Mouse (Mus musculus): ENCODE data around the gene Lypla2. TPM values are rescaled to one million over a fixed set of nuclear protein-coding genes. Genes with fewer than 3 reads are reported as not detected.
A peak's percentile ranks its signal among the peaks of the same experiment; 100 is the strongest.

The Lypla2 gene
- polyA plus RNA-seq, 1 experiment from 2014 or later: 40.4 TPM

- Histone ChIP-seq H3K27me3 (no peaks in the 10 kb centered on the region), H3K4me2 (no peak overlapping the region), H3K9ac (no peak overlapping the region), H3K9me3 (replicated peaks) (no peaks in the 10 kb centered on the region), H3K36me3 (replicated peaks) (peaks cover 48% of the 10 kb centered on the region), H3K4me3 (replicated peaks) (no peak overlapping the region), H3K27ac (replicated peaks) (no peak overlapping the region), H3K4me1 (replicated peaks) (peaks cover 33% of the 10 kb centered on the region)
- no peak for ATAC-seq (ENCODE audit: insufficient read depth)
- WGBS (ENCODE audit: insufficient replicate concordance): 75% methylated on average over 8 of the region's 8 CpGs
These were observed 42.2 kb downstream of the Lypla2 start for GRCm38 (mm10) chr4:135930239-135930638.

GRCm38 (mm10) chr4:135929828-135930227 lies 42.6 kb downstream of the Lypla2 start:
- H3K9me3 ChIP-seq (replicated peaks): no peaks in the 10 kb centered on the region
- no peak for ATAC-seq (ENCODE audit: insufficient read depth)
- H3K4me3 ChIP-seq (replicated peaks): no peak overlapping the region
- H3K9ac ChIP-seq: no peak overlapping the region
- no peak overlapping the region for H3K4me2 ChIP-seq
- H3K27me3 ChIP-seq: no peaks in the 10 kb centered on the region
- 82% methylated on average over 9 of the region's 9 CpGs for WGBS (ENCODE audit: insufficient replicate concordance)
- H3K36me3 ChIP-seq (replicated peaks): peaks cover 48% of the 10 kb centered on the region
- H3K4me1 ChIP-seq (replicated peaks): peaks cover 29% of the 10 kb centered on the region
- H3K27ac ChIP-seq (replicated peaks): no peak overlapping the region

GRCm38 (mm10) chr4:135929405-135929804 lies 43.0 kb downstream of the Lypla2 start:
- H3K4me3 ChIP-seq (replicated peaks): no peak overlapping the region
- peaks cover 25% of the 10 kb centered on the region for H3K4me1 ChIP-seq (replicated peaks)
- peaks cover 51% of the 10 kb centered on the region for H3K36me3 ChIP-seq (replicated peaks)
- 76% methylated on average over 5 of the region's 5 CpGs for WGBS (ENCODE audit: insufficient replicate concordance)
- no peak overlapping the region for H3K4me2 ChIP-seq
- no peaks in the 10 kb centered on the region for H3K27me3 ChIP-seq
- H3K9ac ChIP-seq: no peak overlapping the region
- H3K27ac ChIP-seq (replicated peaks): no peak overlapping the region
- no peaks in the 10 kb centered on the region for H3K9me3 ChIP-seq (replicated peaks)
- ATAC-seq (ENCODE audit: insufficient read depth): no peak

- H3K4me1 ChIP-seq (replicated peaks): peaks cover 15% of the 10 kb centered on the region
- 84% methylated on average over 9 of the region's 9 CpGs for WGBS (ENCODE audit: insufficient replicate concordance)
- H3K36me3 ChIP-seq (replicated peaks): peaks cover 49% of the 10 kb centered on the region
- H3K27me3 ChIP-seq: no peaks in the 10 kb centered on the region
- ATAC-seq (ENCODE audit: insufficient read depth): no peak
- no peak overlapping the region for H3K4me2 ChIP-seq
- H3K27ac ChIP-seq (replicated peaks): no peak overlapping the region
- H3K9ac ChIP-seq: no peak overlapping the region
- H3K4me3 ChIP-seq (replicated peaks): no peak overlapping the region
- no peaks in the 10 kb centered on the region for H3K9me3 ChIP-seq (replicated peaks)
These were observed 44.0 kb downstream of the Lypla2 start for GRCm38 (mm10) chr4:135928376-135928775.

GRCm38 (mm10) chr4:135926861-135927260 lies 45.6 kb downstream of the Lypla2 start:
- Histone ChIP-seq H3K27ac (replicated peaks) (no peak overlapping the region), H3K4me3 (replicated peaks) (no peak overlapping the region), H3K9me3 (replicated peaks) (no peaks in the 10 kb centered on the region), H3K9ac (no peak overlapping the region), H3K4me1 (replicated peaks) (peaks cover 24% of the 10 kb centered on the region), H3K27me3 (no peaks in the 10 kb centered on the region), H3K36me3 (replicated peaks) (peaks cover 47% of the 10 kb centered on the region), H3K4me2 (no peak overlapping the region)
- no peak for ATAC-seq (ENCODE audit: insufficient read depth)
- WGBS (ENCODE audit: insufficient replicate concordance): 80% methylated on average over 3 of the region's 3 CpGs

GRCm38 (mm10) chr4:135926195-135926808 lies 46.1 kb downstream of the Lypla2 start:
- ATAC-seq (ENCODE audit: insufficient read depth): no peak
- WGBS (ENCODE audit: insufficient replicate concordance): 69% methylated on average over 10 of the region's 10 CpGs

GRCm38 (mm10) chr4:135925341-135925740 lies 47.1 kb downstream of the Lypla2 start:
- ATAC-seq (ENCODE audit: insufficient read depth): no peak
- Histone ChIP-seq H3K27me3 (no peaks in the 10 kb centered on the region), H3K9ac (no peak overlapping the region), H3K9me3 (replicated peaks) (no peaks in the 10 kb centered on the region), H3K4me3 (replicated peaks) (no peak overlapping the region), H3K36me3 (replicated peaks) (peaks cover 38% of the 10 kb centered on the region), H3K4me1 (replicated peaks) (peaks cover 34% of the 10 kb centered on the region), H3K27ac (replicated peaks) (no peak overlapping the region), H3K4me2 (no peak overlapping the region)
- WGBS (ENCODE audit: insufficient replicate concordance): 78% methylated on average over 5 of the region's 5 CpGs

More at GRCm38 (mm10) chr4:135926195-135926808, 46.1 kb downstream of the Lypla2 start:
- no peaks in the 10 kb centered on the region for H3K27me3 ChIP-seq
- no peak overlapping the region for H3K9ac ChIP-seq
- H3K27ac ChIP-seq (replicated peaks): no peak overlapping the region
- H3K4me2 ChIP-seq: no peak overlapping the region
- peaks cover 30% of the 10 kb centered on the region for H3K4me1 ChIP-seq (replicated peaks)
- no peak overlapping the region for H3K4me3 ChIP-seq (replicated peaks)
- H3K9me3 ChIP-seq (replicated peaks): no peaks in the 10 kb centered on the region
- peaks cover 47% of the 10 kb centered on the region for H3K36me3 ChIP-seq (replicated peaks)

GRCm38 (mm10) chr4:135924418-135924817 lies 48.0 kb downstream of the Lypla2 start:
- Histone ChIP-seq H3K9me3 (replicated peaks) (no peaks in the 10 kb centered on the region), H3K4me1 (replicated peaks) (peaks cover 41% of the 10 kb centered on the region), H3K36me3 (replicated peaks) (0 out of 2 replicates have a peak, but pooled peaks cover 39% of the 10 kb centered on the region), H3K27ac (replicated peaks) (no peak overlapping the region), H3K9ac (no peak overlapping the region), H3K4me3 (replicated peaks) (no peak overlapping the region), H3K27me3 (no peaks in the 10 kb centered on the region), H3K4me2 (no peak overlapping the region)
- ATAC-seq (ENCODE audit: insufficient read depth): no peak
- 81% methylated on average over 2 of the region's 2 CpGs for WGBS (ENCODE audit: insufficient replicate concordance)

GRCm38 (mm10) chr4:135922190-135922589 lies 50.2 kb downstream of the Lypla2 start:
- 70% methylated on average over 1 of the region's 1 CpGs for WGBS (ENCODE audit: insufficient replicate concordance)
- Histone ChIP-seq H3K36me3 (replicated peaks) (0 out of 2 replicates have a peak, but pooled peaks cover 34% of the 10 kb centered on the region), H3K9me3 (replicated peaks) (no peaks in the 10 kb centered on the region), H3K9ac (no peak overlapping the region), H3K4me2 (peak overlapping the region; percentile 93), H3K4me1 (replicated peaks) (peaks cover 49% of the 10 kb centered on the region), H3K4me3 (replicated peaks) (peak overlapping the region; percentile 78), H3K27me3 (no peaks in the 10 kb centered on the region), H3K27ac (replicated peaks) (no peak overlapping the region)
- no peak for ATAC-seq (ENCODE audit: insufficient read depth)

GRCm38 (mm10) chr4:135921257-135922120 lies 50.9 kb downstream of the Lypla2 start:
- H3K27me3 ChIP-seq: no peaks in the 10 kb centered on the region
- H3K4me2 ChIP-seq: peak overlapping the region; percentile 93
- no peaks in the 10 kb centered on the region for H3K9me3 ChIP-seq (replicated peaks)
- H3K27ac ChIP-seq (replicated peaks): peak overlapping the region; percentile 78
- 7% methylated on average over 26 of the region's 26 CpGs for WGBS (ENCODE audit: insufficient replicate concordance)
- peak overlapping the region; percentile 78 for H3K4me3 ChIP-seq (replicated peaks)
- H3K9ac ChIP-seq: peak overlapping the region; percentile 75
- peaks cover 43% of the 10 kb centered on the region for H3K4me1 ChIP-seq (replicated peaks)
- no peak for ATAC-seq (ENCODE audit: insufficient read depth)
- 0 out of 2 replicates have a peak, but pooled peaks cover 28% of the 10 kb centered on the region for H3K36me3 ChIP-seq (replicated peaks)

Measured in liver, embryonic 15.5 days (tissue).